Mouse (Mus musculus) small intestine, adult 2 months (tissue): ENCODE measurements around the gene Cep295. TPM values are rescaled to one million over a fixed set of nuclear protein-coding genes. Genes with fewer than 3 reads are reported as not detected.
"Not testable (repeated sequence)": the region's sequence is repeated elsewhere in the genome, so short reads cannot be mapped to it uniquely, and the experiment has no call there.

Experiments used
- H3K27ac ChIP-seq: fragments of 200-500 bp; 2 replicates; pipeline ENCODE4 v1.5.1; 2012; ENCODE audit warnings: low read depth, low read length, control low read depth, inconsistent platforms; ENCODE audit not compliant: insufficient read depth
- H3K27me3 ChIP-seq: fragments of 200-500 bp; 2 replicates; pipeline ENCODE4 v1.6.1; 2012; ENCODE audit warnings: mild to moderate bottlenecking, moderate library complexity, low read length, inconsistent platforms; ENCODE audit not compliant: control insufficient read depth, insufficient read depth
- H3K36me3 ChIP-seq: fragments of 200-500 bp; 2 replicates; pipeline ENCODE4 v1.6.1; 2012; ENCODE audit warnings: mild to moderate bottlenecking, low read length, control low read depth, inconsistent platforms; ENCODE audit not compliant: control insufficient read depth, insufficient read depth
- H3K4me1 ChIP-seq: fragments of 200-500 bp; 2 replicates; pipeline ENCODE4 v1.6.1; 2012; ENCODE audit warnings: low read length, inconsistent platforms, mixed read lengths; ENCODE audit not compliant: control insufficient read depth, insufficient read depth, insufficient read length
- H3K4me3 ChIP-seq: fragments of 200-500 bp; 2 replicates; pipeline ENCODE4 v1.5.1; 2012; ENCODE audit warnings: low read depth, mild to moderate bottlenecking, control low read depth, inconsistent platforms, low read length, moderate library complexity
- CTCF ChIP-seq: fragments of 200-500 bp; IDR thresholded peaks from 2 replicates; pipeline ENCODE4 v1.5.1; 2012; ENCODE audit warnings: low read depth, mild to moderate bottlenecking, control low read depth, inconsistent platforms, low read length, moderate library complexity, mixed read lengths; ENCODE audit not compliant: insufficient replicate concordance, insufficient read length; ENCODE audit errors: extremely low read depth
- POLR2A ChIP-seq: fragments of 200-500 bp; IDR thresholded peaks from 2 replicates; pipeline ENCODE4 v1.6.1; 2012; ENCODE audit warnings: low read depth, mild to moderate bottlenecking, control low read depth, inconsistent platforms, low read length, moderate library complexity
- WGBS: fragments of 180-500 bp; shearing (Covaris S2); methylation state at CpG from one replicate; pipeline ENCODE4 v1.1.7; 2018; 5-methylcytosine and 5-hydroxymethylcytosine counted together
- polyA plus RNA-seq: library from polyadenylated mRNA; depleted of rRNA; stranded (reverse); fragments of >200 nt; gene quantifications from 2 replicates; pipeline ENCODE4 v1.2.3, GENCODE M21; 2012

The Cep295 gene
- polyA plus RNA-seq, 1 experiment, result 0.72 TPM

GRCm38 (mm10) chr9:15306398-15307119, 51.0 kb downstream of the Cep295 start, which contains the start of gene 4931406C07Rik:
4931406C07Rik (minus strand) TSS chr9:15306448.
- H3K27me3 ChIP-seq, result no peaks in the 10 kb centered on the region
- H3K4me3 ChIP-seq, result peak within 1 kb of the TSS; percentile 96
- peak within 1 kb of the TSS; percentile 86 for H3K27ac ChIP-seq
- WGBS, result under 1% methylated on average over 35 of the region's 35 CpGs
- H3K36me3 ChIP-seq, result peaks cover 24% of the 10 kb centered on the region
- H3K4me1 ChIP-seq, result peaks cover 2% of the 10 kb centered on the region; the same call in 1 of the 2 replicates
- no peak for TF ChIP-seq POLR2A
- no peak for TF ChIP-seq CTCF

- Histone ChIP-seq H3K27me3 (no peaks in the 10 kb centered on the region), H3K27ac (peak within 1 kb of the TSS; percentile 86), H3K36me3 (peaks cover 22% of the 10 kb centered on the region), H3K4me3 (peak within 1 kb of the TSS; percentile 96), H3K4me1 (peaks cover 2% of the 10 kb centered on the region; the same call in 1 of the 2 replicates)
- 5% methylated on average over 45 of the region's 45 CpGs for WGBS
- TF ChIP-seq POLR2A (peak; percentile 95), CTCF (no peak)
Observed at GRCm38 (mm10) chr9:15305503-15306397, 51.8 kb downstream of the Cep295 start, which contains the start of gene Taf1d. Taf1d (plus strand) TSS chr9:15306214.

- H3K4me1 ChIP-seq, result no peaks in the 10 kb centered on the region; the same call in 1 of the 2 replicates
- TF ChIP-seq CTCF (no peak), POLR2A (no peak)
- no peak overlapping the region for H3K4me3 ChIP-seq
- H3K27ac ChIP-seq, result no peak overlapping the region
- WGBS, result 86% methylated on average over 2 of the region's 2 CpGs
- no peaks in the 10 kb centered on the region for H3K27me3 ChIP-seq
- H3K36me3 ChIP-seq, result peaks cover 3% of the 10 kb centered on the region
Observed at GRCm38 (mm10) chr9:15302881-15303280, 54.7 kb downstream of the Cep295 start.

- H3K4me3 ChIP-seq, result not testable (repeated sequence)
- 0 out of 2 replicates have a peak overlapping the region, but pooled peaks have one; percentile 98 for H3K27ac ChIP-seq
Observed at GRCm38 (mm10) chr9:15302006-15302405, 55.6 kb downstream of the Cep295 start.

GRCm38 (mm10) chr9:15301399-15301798, 56.2 kb downstream of the Cep295 start:
- peaks cover 8% of the 10 kb centered on the region for H3K36me3 ChIP-seq
- H3K4me3 ChIP-seq, result peak overlapping the region; percentile 63
- H3K27ac ChIP-seq, result peak overlapping the region; percentile 98
- WGBS, result 2% methylated on average over 6 of the region's 6 CpGs
- no peaks in the 10 kb centered on the region; the same call in 1 of the 2 replicates for H3K4me1 ChIP-seq
- TF ChIP-seq POLR2A, result peak; percentile 79; the same call in 1 of the 2 replicates
- no peak for TF ChIP-seq CTCF
- H3K27me3 ChIP-seq, result no peaks in the 10 kb centered on the region

More at GRCm38 (mm10) chr9:15302006-15302405, 55.6 kb downstream of the Cep295 start:
- not testable (repeated sequence) for H3K27me3 ChIP-seq, H3K4me1 ChIP-seq, H3K36me3 ChIP-seq
- WGBS, result 64% methylated on average over 6 of the region's 6 CpGs

GRCm38 (mm10) chr9:15300056-15300455, 57.5 kb downstream of the Cep295 start:
- H3K27ac ChIP-seq, result no peak overlapping the region
- no peaks in the 10 kb centered on the region for H3K27me3 ChIP-seq
- peaks cover 12% of the 10 kb centered on the region for H3K36me3 ChIP-seq
- H3K4me1 ChIP-seq, result no peaks in the 10 kb centered on the region
- 46% methylated on average over 5 of the region's 5 CpGs for WGBS
- TF ChIP-seq POLR2A (no peak), CTCF (no peak)
- peak overlapping the region; percentile 32; the same call in 1 of the 2 replicates for H3K4me3 ChIP-seq

GRCm38 (mm10) chr9:15298451-15298850, 59.1 kb downstream of the Cep295 start:
- 0 out of 2 replicates have a peak overlapping the region, but pooled peaks have one; percentile 12 for H3K27ac ChIP-seq
- TF ChIP-seq CTCF, result no peak
- TF ChIP-seq POLR2A, result no peak
- peaks cover 16% of the 10 kb centered on the region for H3K36me3 ChIP-seq
- 32% methylated on average over 2 of the region's 2 CpGs for WGBS
- H3K27me3 ChIP-seq, result no peaks in the 10 kb centered on the region
- H3K4me3 ChIP-seq, result no peak overlapping the region
- H3K4me1 ChIP-seq, result no peaks in the 10 kb centered on the region
